In the genomic region with DNA sequence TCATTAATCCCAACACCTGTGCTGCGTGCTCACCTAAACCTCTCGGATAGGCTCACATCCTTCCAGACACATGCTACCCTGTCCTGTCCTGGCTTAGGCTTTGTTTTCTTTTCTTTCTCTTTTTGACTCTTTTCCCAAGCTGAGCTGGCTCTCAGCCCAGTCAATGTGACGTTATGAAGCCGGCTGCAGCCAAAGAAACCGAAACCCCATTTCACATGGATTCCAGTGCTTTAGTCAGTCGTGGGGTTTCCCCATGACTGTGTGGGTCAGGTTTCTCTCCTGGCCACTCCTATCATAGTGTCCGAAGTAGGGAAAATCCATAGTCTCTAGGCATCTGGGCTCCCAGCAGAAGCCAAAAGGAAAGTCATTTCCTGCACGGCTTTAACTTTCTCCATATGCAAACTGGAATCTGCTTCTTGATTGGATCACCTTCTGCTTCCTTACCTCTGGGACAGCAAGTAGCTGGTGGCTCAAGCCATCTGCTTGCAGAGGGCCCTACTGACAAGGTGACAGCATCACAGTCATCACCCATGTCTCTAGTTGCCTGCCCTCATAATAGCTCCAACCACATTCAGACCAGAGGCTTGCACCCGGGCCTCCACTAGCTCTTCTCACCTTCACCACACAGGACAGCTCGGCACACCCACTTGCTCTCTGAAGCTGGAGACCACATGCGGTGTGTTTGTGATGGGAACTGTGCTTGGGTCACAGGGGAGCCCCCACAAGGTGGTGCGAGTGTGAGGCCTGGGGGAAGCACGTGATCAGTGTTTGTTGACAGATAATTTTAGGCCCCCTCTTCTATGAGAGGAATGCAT, we compare ENCODE assay signal across 1 mouse cellular context.
TF ChIP-seq lines count a peak whose summit lies in the region.

No protein-coding gene starts in this region.

TF ChIP-seq in CH12.LX, 34 proteins besides CTCF, POLR2A, EP300 and RAD21 (continued from another document):
- TF ChIP-seq ZC3H11A (IDR thresholded peaks at IDR 0.05; ENCODE audit: low read depth, low read length) (no peak), NELFE (IDR thresholded peaks at IDR 0.05; ENCODE audit: low read depth, low read length) (peak; percentile 38; the same call in 1 of the 2 replicates), NRF1 (IDR thresholded peaks at IDR 0.05; ENCODE audit: low read depth, low read length) (no peak), ELF1 (IDR thresholded peaks at IDR 0.05; ENCODE audit: low read depth, low read length) (peak; percentile 51), ZNF384 (IDR thresholded peaks at IDR 0.05; ENCODE audit: low read depth, low read length) (no peak), POLR2AphosphoS2 (IDR thresholded peaks at IDR 0.05; ENCODE audit: low read depth, low read length) (no peak), UBTF (IDR thresholded peaks at IDR 0.05; ENCODE audit: low read depth, low read length) (0 out of 2 replicates have a peak, but pooled peaks have one; percentile 30), USF1 (IDR thresholded peaks at IDR 0.05; ENCODE audit: low read depth, low read length) (peak; percentile 68), MAX (IDR thresholded peaks at IDR 0.05; ENCODE audit: low read length) (peak; percentile 89), MEF2A (IDR thresholded peaks at IDR 0.05; ENCODE audit: borderline replicate concordance, low read depth, low read length) (peak; percentile 65), PAX5 (IDR thresholded peaks at IDR 0.05; ENCODE audit: low read length) (no peak), GABPA (IDR thresholded peaks at IDR 0.05; ENCODE audit: insufficient replicate concordance, low read depth, low read length) (no peak), CHD1 (IDR thresholded peaks at IDR 0.05; ENCODE audit: low read depth, low read length) (peak; percentile 42; the same call in 1 of the 2 replicates), MYC (IDR thresholded peaks at IDR 0.05; ENCODE audit: low read depth, low read length) (peak; percentile 71), KAT2A (IDR thresholded peaks at IDR 0.05; ENCODE audit: insufficient replicate concordance, low read length) (no peak), MAFK (IDR thresholded peaks at IDR 0.05; ENCODE audit: insufficient replicate concordance, low read length) (0 out of 2 replicates have a peak, but pooled peaks have one; percentile 54), MXI1 (IDR thresholded peaks at IDR 0.05; ENCODE audit: low read depth, low read length) (peak; percentile 84), IRF4 (IDR thresholded peaks at IDR 0.05; ENCODE audit: low read depth, low read length) (peak; percentile 95), SIN3A (IDR thresholded peaks at IDR 0.05; ENCODE audit: low read length) (peak; percentile 85), ZMIZ1 (IDR thresholded peaks at IDR 0.05; ENCODE audit: low read depth, low read length) (0 out of 2 replicates have a peak, but pooled peaks have one; percentile 55), SMC3 (IDR thresholded peaks at IDR 0.05; ENCODE audit: low read depth, low read length) (no peak; the same call in 1 of the 2 replicates), USF2 (conservative IDR thresholded peaks at IDR 0.05; ENCODE audit: low read depth, low read length) (peak; percentile 52), CHD2 (IDR thresholded peaks at IDR 0.05; ENCODE audit: low read length) (peak; percentile 65), ZKSCAN1 (IDR thresholded peaks at IDR 0.05; ENCODE audit: borderline replicate concordance, low read depth, low read length) (no peak), RCOR1 (conservative IDR thresholded peaks at IDR 0.05; ENCODE audit: low read depth, low read length) (peak; percentile 48; the same call in 1 of the 2 replicates), BHLHE40 (IDR thresholded peaks at IDR 0.05; ENCODE audit: low read depth, low read length) (peak; percentile 98), TBP (conservative IDR thresholded peaks at IDR 0.05; ENCODE audit: low read depth, low read length) (0 out of 2 replicates have a peak, but pooled peaks have one; percentile 10), E2F4 (IDR thresholded peaks at IDR 0.05; ENCODE audit: insufficient replicate concordance, low read depth, low read length) (no peak), JUND (conservative IDR thresholded peaks at IDR 0.05; ENCODE audit: low read depth, low read length) (peak; percentile 35)
